Mouse (Mus musculus) lung, embryonic 16.5 days (tissue): Measurements from ENCODE around the gene Ppfibp1. TPM values are rescaled to one million over a fixed set of nuclear protein-coding genes. Genes with fewer than 3 reads are reported as not detected.

Source experiments
- ATAC-seq: fragments of 200-750 bp; cut with Nextera tagmentation; 2 replicates; pipeline ENCODE4 v1.8.0; 2017; ENCODE audit warnings: low read depth, mild to moderate bottlenecking, moderate library complexity
- H3K27ac ChIP-seq: fragments of 300-500 bp; sonication (generic); 2 replicates; pipeline ENCODE4 v1.5.1; 2014; ENCODE audit warnings: mild to moderate bottlenecking, control low read depth, low read length
- H3K27me3 ChIP-seq: fragments of 300-500 bp; sonication (generic); 2 replicates; pipeline ENCODE4 v1.6.1; 2014; ENCODE audit warnings: low read depth, low read length, mixed read lengths; ENCODE audit not compliant: control insufficient read depth, insufficient read depth
- H3K36me3 ChIP-seq: fragments of 300-500 bp; sonication (generic); 2 replicates; pipeline ENCODE4 v1.6.1; 2014; ENCODE audit warnings: low read length; ENCODE audit not compliant: control insufficient read depth, insufficient read depth
- H3K4me1 ChIP-seq: fragments of 300-500 bp; sonication (generic); replicated peaks from 2 replicates; pipeline ENCODE4 v1.6.1; 2014; ENCODE audit warnings: low read length, mixed read lengths; ENCODE audit not compliant: control insufficient read depth, insufficient read depth
- H3K4me2 ChIP-seq: fragments of 300-500 bp; sonication (generic); 2 replicates; pipeline ENCODE4 v1.6.1; 2014; ENCODE audit warnings: low read depth, low read length, control low read depth
- H3K4me3 ChIP-seq: fragments of 300-500 bp; sonication (generic); 2 replicates; pipeline ENCODE4 v1.5.1; 2014; ENCODE audit warnings: mild to moderate bottlenecking, low read length, control low read depth
- H3K9ac ChIP-seq: fragments of 300-500 bp; sonication (generic); 2 replicates; pipeline ENCODE4 v1.6.1; 2014; ENCODE audit warnings: low read length, control low read depth
- H3K9me3 ChIP-seq: fragments of 300-500 bp; sonication (generic); 2 replicates; pipeline ENCODE4 v1.6.1; 2016; ENCODE audit warnings: low read length; ENCODE audit not compliant: control insufficient read depth
- WGBS: fragments of 180-500 bp; shearing (Covaris S2); extraction: QIAGEN DNeasy Blood & Tissue Kit; methylation state at CpG from one replicate; pipeline ENCODE4 v1.1.7; 2014; 5-methylcytosine and 5-hydroxymethylcytosine counted together
- polyA plus RNA-seq: library from polyadenylated mRNA; unstranded; fragments of >200 nt; fragmentation: Nextera tagmentation; extraction: Ambion mirVana; gene quantifications from 2 replicates; pipeline ENCODE4 v1.2.1, GENCODE M21; 2015

Gene Ppfibp1
- polyA plus RNA-seq, result 46.8 and 50.5 TPM in 2 replicates

DNA sequence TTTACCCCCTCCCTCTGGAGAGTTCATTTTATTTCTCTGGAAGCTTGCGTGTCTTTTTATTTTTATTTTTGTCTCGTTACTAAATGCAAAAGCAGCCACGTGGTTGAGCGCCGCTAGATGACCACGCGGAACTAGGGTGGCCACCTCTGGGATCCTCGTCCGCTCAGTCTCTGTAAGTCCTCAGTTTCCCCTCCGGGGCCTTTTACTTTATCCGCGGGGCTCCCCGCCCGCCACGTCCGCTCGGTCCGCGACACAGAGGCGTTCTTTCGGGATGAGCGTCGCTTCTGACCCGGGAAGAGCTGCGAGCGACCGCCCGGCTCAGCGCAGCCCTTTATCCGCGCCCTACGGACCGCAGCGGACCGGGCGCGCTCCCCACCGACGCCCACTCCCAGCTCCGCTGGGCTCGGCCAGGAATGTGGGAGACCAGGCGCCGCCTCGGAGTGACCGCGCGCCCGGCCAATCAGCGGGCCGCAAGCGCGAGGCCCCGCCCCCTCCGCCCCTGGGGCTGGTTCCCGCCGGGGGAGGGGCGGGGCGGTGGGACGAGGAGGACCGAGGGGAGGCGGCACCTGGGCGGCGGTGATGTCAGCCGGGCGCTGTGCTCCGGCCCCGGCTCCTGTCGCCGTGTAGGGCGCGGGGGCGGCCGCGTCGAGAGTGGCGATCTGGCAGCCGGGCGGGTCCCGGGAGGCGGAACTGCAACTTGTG lies at the start of gene Ppfibp1:
Ppfibp1 (plus strand) TSS at position 530 of the 702 bp plus-strand sequence.
- peak within 1 kb of the TSS; percentile 87 for H3K4me3 ChIP-seq
- H3K9me3 ChIP-seq, result no peaks in the 10 kb centered on the region
- peaks cover 22% of the 10 kb centered on the region for H3K4me1 ChIP-seq
- peak within 1 kb of the TSS; percentile 97 for H3K9ac ChIP-seq
- no peaks in the 10 kb centered on the region for H3K36me3 ChIP-seq
- under 1% methylated on average over 72 of the region's 80 CpGs for WGBS
- H3K27ac ChIP-seq, result peak within 1 kb of the TSS; percentile 83
- peak within 1 kb of the TSS; percentile 87 for H3K4me2 ChIP-seq
- ATAC-seq, result peak; percentile 97
- H3K27me3 ChIP-seq, result no peaks in the 10 kb centered on the region

- Histone ChIP-seq H3K4me1 (peaks cover 9% of the 10 kb centered on the region; the same call in 1 of the 2 replicates), H3K9me3 (no peaks in the 10 kb centered on the region), H3K36me3 (no peaks in the 10 kb centered on the region), H3K9ac (no peak overlapping the region), H3K27me3 (no peaks in the 10 kb centered on the region), H3K4me3 (no peak overlapping the region), H3K27ac (no peak overlapping the region), H3K4me2 (no peak overlapping the region)
- 75% methylated on average over 4 of the region's 4 CpGs for WGBS
- no peak for ATAC-seq
Observed at GRCm38 (mm10) chr6:146838863-146839262, 49.4 kb upstream of the Ppfibp1 start.

- ATAC-seq, result no peak
- Histone ChIP-seq H3K36me3 (no peaks in the 10 kb centered on the region), H3K27ac (no peak overlapping the region), H3K4me3 (no peak overlapping the region), H3K9me3 (no peaks in the 10 kb centered on the region), H3K27me3 (no peaks in the 10 kb centered on the region), H3K4me1 (peaks cover 5% of the 10 kb centered on the region; the same call in 1 of the 2 replicates), H3K4me2 (no peak overlapping the region), H3K9ac (no peak overlapping the region)
- WGBS, result 82% methylated on average over 6 of the region's 6 CpGs
Observed at GRCm38 (mm10) chr6:146844867-146845266, 43.4 kb upstream of the Ppfibp1 start.

- Histone ChIP-seq H3K4me2 (no peak overlapping the region), H3K9ac (no peak overlapping the region), H3K27me3 (no peaks in the 10 kb centered on the region), H3K27ac (no peak overlapping the region), H3K36me3 (no peaks in the 10 kb centered on the region), H3K9me3 (no peaks in the 10 kb centered on the region), H3K4me3 (no peak overlapping the region), H3K4me1 (peaks cover 5% of the 10 kb centered on the region; the same call in 1 of the 2 replicates)
- no peak for ATAC-seq
- 82% methylated on average over 5 of the region's 5 CpGs for WGBS
Observed at GRCm38 (mm10) chr6:146845347-146845746, 42.9 kb upstream of the Ppfibp1 start.

- 53% methylated on average over 15 of the region's 15 CpGs for WGBS
- no peaks in the 10 kb centered on the region for H3K9me3 ChIP-seq
- no peak overlapping the region for H3K9ac ChIP-seq
- H3K27ac ChIP-seq, result no peak overlapping the region
- ATAC-seq, result peak; percentile 44
- H3K4me2 ChIP-seq, result no peak overlapping the region
- peaks cover 5% of the 10 kb centered on the region; the same call in 1 of the 2 replicates for H3K4me1 ChIP-seq
- no peak overlapping the region for H3K4me3 ChIP-seq
- no peaks in the 10 kb centered on the region for H3K36me3 ChIP-seq
- H3K27me3 ChIP-seq, result no peaks in the 10 kb centered on the region
Observed at GRCm38 (mm10) chr6:146845961-146846750, 42.1 kb upstream of the Ppfibp1 start.

- Histone ChIP-seq H3K9ac (no peak overlapping the region), H3K9me3 (no peaks in the 10 kb centered on the region), H3K4me3 (no peak overlapping the region), H3K36me3 (no peaks in the 10 kb centered on the region), H3K4me1 (peaks cover 5% of the 10 kb centered on the region), H3K27me3 (no peaks in the 10 kb centered on the region), H3K4me2 (no peak overlapping the region), H3K27ac (no peak overlapping the region)
- 75% methylated on average over 3 of the region's 3 CpGs for WGBS
- no peak for ATAC-seq
Observed at GRCm38 (mm10) chr6:146847402-146847801, 40.9 kb upstream of the Ppfibp1 start.

DNA sequence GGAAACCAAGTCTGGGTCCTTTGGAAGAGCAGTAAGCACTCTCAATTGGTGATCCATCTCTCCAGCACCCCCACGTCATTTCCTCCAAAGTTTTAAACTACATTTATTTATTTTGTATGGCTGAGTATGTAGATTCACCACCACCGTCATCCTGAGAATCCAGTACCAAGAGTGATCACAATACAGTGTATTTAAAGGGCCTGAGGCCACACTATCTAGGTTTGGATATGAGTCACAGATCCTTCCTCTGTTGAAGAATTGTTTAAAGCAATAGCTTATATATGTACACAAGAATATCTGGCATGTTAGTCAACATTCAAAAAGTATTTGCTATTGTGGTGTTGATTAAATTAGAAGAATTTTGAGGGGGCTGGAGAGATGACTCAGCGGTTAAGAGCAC lies 40.0 kb upstream of the Ppfibp1 start:
- no peaks in the 10 kb centered on the region for H3K27me3 ChIP-seq
- no peaks in the 10 kb centered on the region for H3K36me3 ChIP-seq
- no peak overlapping the region for H3K4me2 ChIP-seq
- 59% methylated on average over 3 of the region's 3 CpGs for WGBS
- no peak overlapping the region for H3K27ac ChIP-seq
- H3K9ac ChIP-seq, result no peak overlapping the region
- no peak overlapping the region for H3K4me3 ChIP-seq
- no peaks in the 10 kb centered on the region for H3K9me3 ChIP-seq
- ATAC-seq, result no peak
- H3K4me1 ChIP-seq, result peaks cover 12% of the 10 kb centered on the region

DNA sequence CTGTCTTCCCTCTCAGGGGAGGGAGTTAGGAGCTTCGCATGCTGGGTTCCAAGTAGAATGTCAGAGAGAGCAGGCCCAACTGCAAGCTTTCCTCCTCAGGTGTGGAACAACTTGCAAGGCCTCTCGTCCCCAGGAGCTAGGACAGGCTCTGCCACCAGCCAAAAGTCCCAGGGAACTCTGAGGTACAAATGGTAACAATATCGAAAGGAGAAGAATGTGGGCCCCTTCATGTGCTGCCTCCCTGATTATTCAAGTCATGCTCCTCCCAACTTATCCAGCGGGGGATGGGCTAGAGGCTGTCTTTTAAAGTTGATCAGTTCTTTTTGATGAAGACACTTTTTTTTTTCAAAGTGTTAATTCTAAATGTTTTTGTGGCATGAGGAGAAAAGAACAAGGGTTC lies 38.2 kb upstream of the Ppfibp1 start, which contains the start of gene Smco2:
Smco2 (plus strand) TSS at position 55 of the 400 bp plus-strand sequence.
- no peak within 1 kb of the TSS for H3K4me2 ChIP-seq
- H3K4me3 ChIP-seq, result no peak within 1 kb of the TSS
- WGBS, result 80% methylated on average over 4 of the region's 4 CpGs
- H3K36me3 ChIP-seq, result no peaks in the 10 kb centered on the region
- H3K27me3 ChIP-seq, result no peaks in the 10 kb centered on the region
- peaks cover 12% of the 10 kb centered on the region for H3K4me1 ChIP-seq
- H3K27ac ChIP-seq, result no peak within 1 kb of the TSS
- no peak for ATAC-seq
- no peak within 1 kb of the TSS for H3K9ac ChIP-seq
- H3K9me3 ChIP-seq, result no peaks in the 10 kb centered on the region

- H3K9me3 ChIP-seq, result no peaks in the 10 kb centered on the region
- no peak overlapping the region for H3K4me3 ChIP-seq
- no peaks in the 10 kb centered on the region for H3K27me3 ChIP-seq
- H3K4me1 ChIP-seq, result peaks cover 8% of the 10 kb centered on the region; the same call in 1 of the 2 replicates
- WGBS, result 62% methylated on average over 3 of the region's 3 CpGs
- no peak overlapping the region for H3K4me2 ChIP-seq
- H3K27ac ChIP-seq, result peak overlapping the region; percentile 31; the same call in 1 of the 2 replicates
- no peak overlapping the region for H3K9ac ChIP-seq
- no peaks in the 10 kb centered on the region for H3K36me3 ChIP-seq
- peak; percentile 72 for ATAC-seq
Observed at GRCm38 (mm10) chr6:146851916-146852315, 36.4 kb upstream of the Ppfibp1 start.
